Mouse (Mus musculus) CH12.LX (cell line): ENCODE measurements around the gene Ndufa11. TPM values are rescaled to one million over a fixed set of nuclear protein-coding genes. Genes with fewer than 3 reads are reported as not detected.

Experiments
- DNase-seq: peaks from one replicate; pipeline ENCODE4 v3.0.0-alpha.2; 2013; ENCODE audit errors: extremely low read depth
- H3K27ac ChIP-seq: 2 replicates; pipeline ENCODE4 v1.5.1; 2012; ENCODE audit warnings: low read depth, mild to moderate bottlenecking, control low read depth, moderate library complexity; ENCODE audit not compliant: insufficient read depth
- H3K27me3 ChIP-seq: replicated peaks from 2 replicates; pipeline ENCODE3; 2012; ENCODE audit warnings: inconsistent platforms
- H3K36me3 ChIP-seq, 2 experiments: replicated peaks in 1 of 2; 2 replicates each; pipeline versions ENCODE3 to v1.6.1; 2012; ENCODE audit warnings: inconsistent platforms in 1 of 2, low read length in 1 of 2, mild to moderate bottlenecking in 1 of 2, mixed read lengths in 1 of 2, moderate library complexity in 1 of 2; ENCODE audit not compliant: control insufficient read depth in 1 of 2, insufficient read depth in 1 of 2
- H3K4me1 ChIP-seq, 2 experiments: 2 replicates each; pipeline ENCODE4 v1.6.1; 2012; ENCODE audit warnings: inconsistent platforms in 1 of 2, moderate library complexity in 1 of 2; ENCODE audit not compliant: insufficient read depth in 2 of 2, control insufficient read depth in 1 of 2
- H3K4me2 ChIP-seq: 2 replicates; pipeline ENCODE4 v1.6.1; 2012; ENCODE audit warnings: low read depth, mild to moderate bottlenecking, control low read depth; ENCODE audit not compliant: poor library complexity, insufficient read depth, severe bottlenecking
- H3K4me3 ChIP-seq, 3 experiments: fragments of 150-350 bp in 1 of 3; sonication (generic) in 1 of 3; replicated peaks in 1 of 3; 2 replicates each; pipeline versions ENCODE3 to v1.5.1; 2011 to 2012; ENCODE audit warnings: low read depth in 2 of 3, low read length in 2 of 3, mild to moderate bottlenecking in 2 of 3, moderate library complexity in 2 of 3, control low read depth in 1 of 3, improper control_type of control experiment in 1 of 3, inconsistent platforms in 1 of 3, mixed read lengths in 1 of 3; ENCODE audit not compliant: poor library complexity in 1 of 3
- H3K79me2 ChIP-seq: replicated peaks from 2 replicates; pipeline ENCODE4 v1.6.1; 2012; ENCODE audit warnings: mild to moderate bottlenecking, moderate library complexity; ENCODE audit not compliant: control insufficient read depth, poor library complexity, insufficient read depth, severe bottlenecking; ENCODE audit errors: extremely low read depth
- H3K9ac ChIP-seq: 2 replicates; pipeline ENCODE4 v1.6.1; 2012; ENCODE audit warnings: low read depth, mild to moderate bottlenecking, control low read depth, moderate library complexity; ENCODE audit not compliant: insufficient read depth
- H3K9me3 ChIP-seq: replicated peaks from 2 replicates; pipeline ENCODE3; 2012; ENCODE audit warnings: low read length, inconsistent platforms, mixed read lengths
- CHD1 ChIP-seq: IDR thresholded peaks from 2 replicates; pipeline ENCODE4 v1.6.1; 2012; ENCODE audit warnings: low read depth, low read length, improper control_type of control experiment, inconsistent platforms
- CTCF ChIP-seq, 2 experiments: IDR thresholded peaks in 1 of 2; conservative IDR thresholded peaks in 1 of 2; 2 replicates each; pipeline ENCODE4 v1.5.1; 2011 to 2012; ENCODE audit warnings: low read depth in 2 of 2, low read length in 2 of 2, improper control_type of control experiment in 1 of 2, inconsistent platforms in 1 of 2, mild to moderate bottlenecking in 1 of 2, moderate library complexity in 1 of 2
- E2F4 ChIP-seq: IDR thresholded peaks from 2 replicates; pipeline ENCODE4 v1.6.1; 2011; ENCODE audit warnings: low read depth, low read length, improper control_type of control experiment; ENCODE audit not compliant: insufficient replicate concordance
- EP300 ChIP-seq: IDR thresholded peaks from 2 replicates; pipeline ENCODE4 v1.6.1; 2011; ENCODE audit warnings: low read length, improper control_type of control experiment
- GABPA ChIP-seq: IDR thresholded peaks from 2 replicates; pipeline ENCODE4 v1.6.1; 2012; ENCODE audit warnings: low read depth, low read length, improper control_type of control experiment, inconsistent platforms; ENCODE audit not compliant: insufficient replicate concordance
- IRF4 ChIP-seq: IDR thresholded peaks from 2 replicates; pipeline ENCODE4 v1.6.1; 2014; ENCODE audit warnings: low read depth, mild to moderate bottlenecking, inconsistent platforms, low read length, improper control_type of control experiment
- JUND ChIP-seq: conservative IDR thresholded peaks from 2 replicates; pipeline ENCODE4 v1.6.1; 2011; ENCODE audit warnings: low read depth, low read length, improper control_type of control experiment
- KAT2A ChIP-seq: IDR thresholded peaks from 2 replicates; pipeline ENCODE4 v1.6.1; 2012; ENCODE audit warnings: low read length, improper control_type of control experiment, inconsistent platforms; ENCODE audit not compliant: insufficient replicate concordance
- MAZ ChIP-seq: IDR thresholded peaks from 2 replicates; pipeline ENCODE4 v1.6.1; 2012; ENCODE audit warnings: low read depth, mild to moderate bottlenecking, inconsistent platforms, low read length, improper control_type of control experiment, moderate library complexity
- MXI1 ChIP-seq: IDR thresholded peaks from 2 replicates; pipeline ENCODE4 v1.6.1; 2011; ENCODE audit warnings: mild to moderate bottlenecking, low read depth, low read length, improper control_type of control experiment
- MYC ChIP-seq: IDR thresholded peaks from 2 replicates; pipeline ENCODE4 v1.6.1; 2011; ENCODE audit warnings: low read depth, mild to moderate bottlenecking, improper control_type of control experiment, low read length
- NELFE ChIP-seq: IDR thresholded peaks from 2 replicates; pipeline ENCODE4 v1.6.1; 2011; ENCODE audit warnings: low read depth, low read length, improper control_type of control experiment
- NRF1 ChIP-seq: IDR thresholded peaks from 2 replicates; pipeline ENCODE4 v1.6.1; 2014; ENCODE audit warnings: low read depth, mild to moderate bottlenecking, inconsistent platforms, low read length, improper control_type of control experiment, moderate library complexity
- PAX5 ChIP-seq: IDR thresholded peaks from 2 replicates; pipeline ENCODE4 v1.6.1; 2012; ENCODE audit warnings: low read length, inconsistent platforms, mixed read lengths
- POLR2AphosphoS2 ChIP-seq: IDR thresholded peaks from 2 replicates; pipeline ENCODE4 v1.6.1; 2011; ENCODE audit warnings: low read depth, low read length, improper control_type of control experiment
- RCOR1 ChIP-seq: conservative IDR thresholded peaks from 2 replicates; pipeline ENCODE4 v1.6.1; 2012; ENCODE audit warnings: low read depth, mild to moderate bottlenecking, inconsistent platforms, low read length, improper control_type of control experiment
- SIN3A ChIP-seq: IDR thresholded peaks from 2 replicates; pipeline ENCODE4 v1.6.1; 2012; ENCODE audit warnings: low read length, improper control_type of control experiment, inconsistent platforms
- TBP ChIP-seq: conservative IDR thresholded peaks from 2 replicates; pipeline ENCODE4 v1.6.1; 2011; ENCODE audit warnings: low read depth, low read length, improper control_type of control experiment
- TCF12 ChIP-seq: IDR thresholded peaks from 2 replicates; pipeline ENCODE4 v1.6.1; 2014; ENCODE audit warnings: low read depth, mild to moderate bottlenecking, inconsistent platforms, low read length, improper control_type of control experiment
- ZC3H11A ChIP-seq: IDR thresholded peaks from 2 replicates; pipeline ENCODE4 v1.6.1; 2012; ENCODE audit warnings: low read depth, mild to moderate bottlenecking, inconsistent platforms, low read length, improper control_type of control experiment
- ZKSCAN1 ChIP-seq: IDR thresholded peaks from 2 replicates; pipeline ENCODE4 v1.6.1; 2012; ENCODE audit warnings: low read depth, inconsistent platforms, low read length, improper control_type of control experiment, borderline replicate concordance
- ZMIZ1 ChIP-seq: IDR thresholded peaks from 2 replicates; pipeline ENCODE4 v1.6.1; 2012; ENCODE audit warnings: low read depth, mild to moderate bottlenecking, inconsistent platforms, low read length, improper control_type of control experiment
- dilution Hi-C: fragments of 300-500 bp; cut with MboI; formaldehyde crosslinking; loops from 2 replicates; pipeline ENCODE4 v1.14.3; 2020; ENCODE audit warnings: low sequenced_read_pairs; ENCODE audit not compliant: extremely low pct_unique_long_range_greater_than_20kb, extremely low pct_ligation_motif_present
- in situ Hi-C: fragments of 300-500 bp; cut with MboI; formaldehyde crosslinking; loops from 3 replicates; pipeline ENCODE4 v1.14.3; 2019; ENCODE audit warnings: low sequenced_read_pairs, low pct_ligation_motif_present, low pct_unique_long_range_greater_than_20kb, mixed read lengths
- polyA plus RNA-seq: library from polyadenylated mRNA; unstranded; fragments of >175 nt; gene quantifications from 2 replicates; pipeline ENCODE4 v1.2.1, GENCODE M21; 2012; ENCODE audit warnings: low read depth; ENCODE audit not compliant: insufficient read length
- total RNA-seq, 2 experiments: library from RNA; depleted of rRNA; stranded (reverse); fragments of 300-350 nt in 1 of 2; fragments of >200 nt in 1 of 2; gene quantifications; 2 replicates each; pipeline ENCODE4 v1.2.3; 2012 to 2014

Gene Ndufa11
- total and polyA plus RNA-seq, 3 experiments: 124 to 201 (median 155) TPM

DNA sequence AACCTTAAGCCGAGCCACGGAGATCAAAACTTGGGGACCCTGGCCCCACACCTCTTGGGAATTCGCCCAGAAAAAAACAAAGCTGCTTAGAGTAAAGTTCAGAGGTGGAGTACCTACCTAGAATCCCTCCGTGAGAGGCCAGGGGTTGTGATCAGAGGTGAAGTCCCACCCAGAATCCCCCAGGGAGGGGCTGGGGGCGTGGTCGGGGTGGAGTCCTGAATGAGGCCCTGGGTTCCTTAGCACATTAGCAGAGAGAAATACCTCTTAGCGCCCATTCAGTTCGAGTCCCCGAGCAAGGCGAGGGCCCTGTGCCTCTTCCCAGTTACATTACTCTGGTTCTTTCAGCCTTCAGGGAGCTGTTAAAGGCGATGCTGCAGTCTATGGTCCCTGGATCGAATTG is 10.1 kb downstream of the Ndufa11 start:
- Histone ChIP-seq H3K9ac (no peak overlapping the region), H3K36me3 (peaks cover 10 to 21% of the 10 kb centered on the region in 2 experiments), H3K27ac (no peak overlapping the region), H3K79me2 (no peaks in the 10 kb centered on the region), H3K4me2 (peak overlapping the region; percentile 5; the same call in 1 of the 2 replicates), H3K27me3 (peaks cover 33% of the 10 kb centered on the region), H3K9me3 (no peaks in the 10 kb centered on the region), H3K4me3 (peak overlapping the region in 1 of 3 experiments; percentile 3), H3K4me1 (peaks cover 6 to 24% of the 10 kb centered on the region in 2 experiments)
- peak; percentile 80 for DNase-seq
- dilution Hi-C loops (no loop called here), in situ Hi-C loops (no loop called here)
- TF ChIP-seq MYC: no peak
- TF ChIP-seq POLR2AphosphoS2: no peak
- TF ChIP-seq MAZ: 0 out of 2 replicates have a peak, but pooled peaks have one; percentile 36
- TF ChIP-seq IRF4: 0 out of 2 replicates have a peak, but pooled peaks have one; percentile 11
- no peak for TF ChIP-seq NELFE
- no peak for TF ChIP-seq RCOR1
- TF ChIP-seq ZKSCAN1: no peak
- no peak for TF ChIP-seq ZC3H11A
- TF ChIP-seq JUND: no peak
- TF ChIP-seq SIN3A: no peak
- TF ChIP-seq PAX5: no peak
- no peak for TF ChIP-seq TBP
- TF ChIP-seq GABPA: no peak
- no peak for TF ChIP-seq E2F4
- no peak for TF ChIP-seq CTCF (conservative IDR thresholded peaks at IDR 0.05 in 1 of 2, IDR thresholded peaks at IDR 0.05 in 1 of 2; ENCODE audit: low read depth in 2 of 2, low read length in 2 of 2)
- no peak for TF ChIP-seq TCF12
- TF ChIP-seq CHD1: no peak
- no peak for TF ChIP-seq ZMIZ1
- TF ChIP-seq EP300: 0 out of 2 replicates have a peak, but pooled peaks have one; percentile 9
- TF ChIP-seq NRF1: no peak

DNA sequence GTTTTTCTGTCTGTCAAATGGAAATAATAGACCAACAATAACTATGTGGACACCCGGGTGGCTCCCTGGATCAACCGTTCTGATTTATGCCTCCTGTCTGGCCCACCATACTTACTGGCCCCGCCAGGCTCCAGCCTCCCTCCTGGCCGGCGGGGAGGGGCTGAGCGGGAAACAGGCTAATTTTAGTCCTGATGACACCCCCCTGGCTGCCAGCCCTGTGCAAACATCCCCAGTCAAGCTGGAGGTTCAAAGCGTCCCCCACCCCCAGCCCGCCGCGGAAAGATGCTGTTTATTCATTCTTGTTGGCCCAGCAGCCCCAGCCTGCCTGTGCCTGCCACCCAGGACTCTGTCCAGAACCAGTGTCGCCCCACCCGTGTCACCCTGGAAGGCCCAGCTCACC is 10.6 kb downstream of the Ndufa11 start:
- dilution Hi-C loops (no loop called here), in situ Hi-C loops (no loop called here)
- Histone ChIP-seq H3K4me3 (no peak overlapping the region), H3K9me3 (no peaks in the 10 kb centered on the region), H3K79me2 (no peaks in the 10 kb centered on the region), H3K4me1 (peaks cover 6 to 24% of the 10 kb centered on the region in 2 experiments), H3K27me3 (peaks cover 36% of the 10 kb centered on the region), H3K27ac (no peak overlapping the region), H3K4me2 (0 out of 2 replicates have a peak overlapping the region, but pooled peaks have one; percentile 5), H3K9ac (no peak overlapping the region), H3K36me3 (peaks cover 5 to 16% of the 10 kb centered on the region in 2 experiments)
- no peak for DNase-seq
- no peak for TF ChIP-seq EP300
- TF ChIP-seq TBP: no peak
- TF ChIP-seq MXI1: no peak
- no peak for TF ChIP-seq KAT2A
